Mouse (Mus musculus) stomach, postnatal 0 days (tissue): Measurements from ENCODE around the gene Tbkbp1.

Experiments used
- CTCF ChIP-seq: IDR thresholded peaks from 2 replicates; pipeline ENCODE4 v1.5.1; 2016; ENCODE audit warnings: antibody characterized with exemption, low read depth, mild to moderate bottlenecking, moderate library complexity
- EP300 ChIP-seq: optimal IDR thresholded peaks from 2 replicates; pipeline ENCODE3; 2016; ENCODE audit warnings: antibody characterized with exemption

GRCm38 (mm10) chr11:97126645-97127468 lies 24.4 kb downstream of the Tbkbp1 start:
- TF ChIP-seq CTCF (no peak), EP300 (no peak)
